Mouse (Mus musculus) testis, adult 2 months (tissue): ENCODE data around the gene Kalrn.

ENCODE experiments used
- CTCF ChIP-seq: fragments of 200-500 bp; IDR thresholded peaks from 2 replicates; pipeline ENCODE4 v1.5.1; 2012; ENCODE audit warnings: low read depth, mild to moderate bottlenecking, inconsistent platforms, low read length, moderate library complexity; ENCODE audit not compliant: control insufficient read depth, insufficient read depth, insufficient replicate concordance
- POLR2A ChIP-seq: fragments of 200-500 bp; IDR thresholded peaks from 2 replicates; pipeline ENCODE4 v1.6.1; 2012; ENCODE audit warnings: low read depth, mild to moderate bottlenecking, inconsistent platforms, low read length, moderate library complexity; ENCODE audit not compliant: control insufficient read depth

GRCm38 (mm10) chr16:34512326-34512725 lies 61.0 kb downstream of the Kalrn start:
- TF ChIP-seq CTCF: no peak
- TF ChIP-seq POLR2A: no peak
